Mouse (Mus musculus) ES-Bruce4 (cell line): ENCODE results near the gene Lrp8.

Experiments used
- CTCF ChIP-seq: IDR thresholded peaks from one replicate; pipeline ENCODE4 v1.8.1; 2011; ENCODE audit warnings: low read depth, low read length
- EP300 ChIP-seq: IDR thresholded peaks from 2 replicates; pipeline ENCODE4 v1.6.1; 2011; ENCODE audit warnings: low read depth, low read length; ENCODE audit not compliant: insufficient read depth
- POLR2A ChIP-seq: IDR thresholded peaks from one replicate; pipeline ENCODE4 v1.8.1; 2011; ENCODE audit warnings: low read length; ENCODE audit not compliant: insufficient read depth

- TF ChIP-seq CTCF (no peak), POLR2A (no peak), EP300 (no peak)
Observed at GRCm38 (mm10) chr4:107831678-107832077, 29.6 kb downstream of the Lrp8 start.
